Comparison of ENCODE assay signal across 23 mouse cellular contexts in genomic region chr7:123006251-123006650, GRCm38 (mm10).
"Had no signal": no experiment of that assay in that cellular context is flagged by ENCODE, and none has a peak within 500 bp of the region (broad histone marks: within the 10 kb centered on the region; RNA-seq: fewer than 3 reads in every experiment).

No protein-coding gene starts in this region.

- H3K9ac ChIP-seq: limb, embryonic 12.5 days; limb, embryonic 15.5 days; liver, embryonic 14.5 days; liver, postnatal 0 days; lung, embryonic 15.5 days; neural tube, embryonic 12.5 days; neural tube, embryonic 15.5 days had no signal

- DNase-seq: kidney, adult 2 months; kidney, postnatal 14 days; kidney, postnatal 4 days; left cerebral cortex, postnatal 4 days; liver, postnatal 0 days; lung, postnatal 14 days; lung, postnatal 4 days; midbrain, embryonic 14.5 days; right cerebral cortex, adult 18-20 months; right cerebral cortex, postnatal 14 days; right cerebral cortex, postnatal 4 days; thymus, adult 2 months; thymus, postnatal 14 days; thymus, postnatal 4 days had no signal

- H3K27me3 ChIP-seq: limb, embryonic 12.5 days; limb, embryonic 15.5 days; lung, embryonic 15.5 days; neural tube, embryonic 12.5 days; neural tube, embryonic 15.5 days had no signal

- H3K4me3 ChIP-seq: limb, embryonic 12.5 days; limb, embryonic 15.5 days; lung, embryonic 15.5 days; neural tube, embryonic 12.5 days; neural tube, embryonic 15.5 days had no signal

- H3K4me2 ChIP-seq: limb, embryonic 12.5 days; limb, embryonic 15.5 days; liver, embryonic 11.5 days; lung, embryonic 15.5 days; midbrain, embryonic 11.5 days; neural tube, embryonic 12.5 days; neural tube, embryonic 15.5 days had no signal

- H3K9me3 ChIP-seq: limb, embryonic 12.5 days; limb, embryonic 15.5 days; lung, embryonic 15.5 days; neural tube, embryonic 12.5 days; neural tube, embryonic 15.5 days had no signal

- H3K27ac ChIP-seq: limb, embryonic 12.5 days; limb, embryonic 15.5 days; liver, embryonic 14.5 days; lung, embryonic 15.5 days; neural tube, embryonic 12.5 days; neural tube, embryonic 15.5 days; stomach, postnatal 0 days had no signal

- H3K4me1 ChIP-seq: limb, embryonic 12.5 days; limb, embryonic 15.5 days; lung, embryonic 15.5 days; neural tube, embryonic 12.5 days; neural tube, embryonic 15.5 days had no signal

- ATAC-seq: liver, postnatal 0 days had no signal
